Mouse (Mus musculus): ENCODE measurements at regions not wholly inside any gene's neighbourhood (a gene's known extent, or its start where the extent isn't known, plus 50 kb on each side); places are given as distances from the start of the nearest gene placed in this dataset.

DNA sequence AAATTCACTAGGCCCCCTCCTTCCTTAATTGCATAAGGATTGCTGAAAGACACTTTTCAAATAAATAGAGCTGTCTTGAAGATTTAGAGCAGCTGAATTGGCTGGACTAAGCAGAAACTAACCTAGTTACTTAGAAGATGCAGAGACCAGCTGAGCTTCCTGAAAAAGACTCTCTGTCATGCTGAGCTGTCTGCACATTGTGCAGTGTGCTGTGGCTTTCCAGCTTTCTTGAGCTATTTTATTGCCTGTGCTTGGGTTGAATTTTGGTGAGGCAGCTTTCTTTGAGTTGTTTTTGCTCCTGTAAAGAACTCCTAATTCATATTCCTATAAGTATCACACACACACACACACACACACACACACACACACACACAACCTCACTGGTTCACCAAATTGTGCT, 532.7 kb upstream of the Hs6st1 start:
- Histone ChIP-seq H3K27me3 (ENCODE audit: control insufficient read depth, insufficient read depth, low read length) (no peaks in the 10 kb centered on the region), H3K36me3 (ENCODE audit: control insufficient read depth, insufficient read depth, low read length) (no peaks in the 10 kb centered on the region), H3K4me1 (ENCODE audit: control insufficient read depth, insufficient read depth, low read length) (no peaks in the 10 kb centered on the region), H3K27ac (ENCODE audit: low read depth, low read length) (no peak overlapping the region), H3K4me3 (ENCODE audit: low read depth, low read length) (no peak overlapping the region), H3K9ac (ENCODE audit: low read length) (no peak overlapping the region), H3K9me3 (ENCODE audit: control insufficient read depth, low read length) (no peaks in the 10 kb centered on the region), H3K4me2 (no peak overlapping the region)
- DNase-seq (ENCODE audit: low spot score, missing footprints): no peak
- ATAC-seq (ENCODE audit: low FRiP score): no peak

GRCm38 (mm10) chr1:35536276-35536675, 531.9 kb upstream of the Hs6st1 start:
- Histone ChIP-seq H3K4me2 (no peak overlapping the region), H3K36me3 (ENCODE audit: control insufficient read depth, insufficient read depth, low read length) (no peaks in the 10 kb centered on the region), H3K4me3 (ENCODE audit: low read depth, low read length) (no peak overlapping the region), H3K4me1 (ENCODE audit: control insufficient read depth, insufficient read depth, low read length) (no peaks in the 10 kb centered on the region), H3K27me3 (ENCODE audit: control insufficient read depth, insufficient read depth, low read length) (no peaks in the 10 kb centered on the region), H3K9ac (ENCODE audit: low read length) (no peak overlapping the region), H3K27ac (ENCODE audit: low read depth, low read length) (no peak overlapping the region), H3K9me3 (ENCODE audit: control insufficient read depth, low read length) (no peaks in the 10 kb centered on the region)
- ATAC-seq (ENCODE audit: low FRiP score) (no peak), DNase-seq (ENCODE audit: low spot score, missing footprints) (no peak)
- WGBS: 87% methylated on average over 5 of the region's 5 CpGs

DNA sequence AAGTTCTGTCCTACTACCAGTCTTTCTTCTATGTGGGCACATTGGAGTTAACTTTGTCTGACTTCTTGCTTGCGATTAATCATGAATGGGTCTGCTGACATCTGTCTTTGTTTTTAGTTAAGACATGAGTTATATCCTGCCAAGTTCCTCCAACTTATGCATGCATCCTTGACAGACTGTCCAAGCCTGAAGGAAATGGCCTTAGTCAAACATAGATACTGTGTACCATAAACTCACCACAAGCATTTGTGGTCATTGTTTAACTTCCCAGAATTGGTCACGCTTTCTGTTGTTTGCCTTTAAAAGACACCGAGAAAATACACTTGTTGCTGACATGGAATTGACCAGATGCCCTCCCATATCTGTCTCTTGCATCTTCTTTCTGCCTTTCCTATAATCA, 519.4 kb upstream of the Hs6st1 start:
- H3K4me1 ChIP-seq (ENCODE audit: control insufficient read depth, insufficient read depth, low read length): no peaks in the 10 kb centered on the region
- WGBS: 92% methylated on average over 3 of the region's 3 CpGs

DNA sequence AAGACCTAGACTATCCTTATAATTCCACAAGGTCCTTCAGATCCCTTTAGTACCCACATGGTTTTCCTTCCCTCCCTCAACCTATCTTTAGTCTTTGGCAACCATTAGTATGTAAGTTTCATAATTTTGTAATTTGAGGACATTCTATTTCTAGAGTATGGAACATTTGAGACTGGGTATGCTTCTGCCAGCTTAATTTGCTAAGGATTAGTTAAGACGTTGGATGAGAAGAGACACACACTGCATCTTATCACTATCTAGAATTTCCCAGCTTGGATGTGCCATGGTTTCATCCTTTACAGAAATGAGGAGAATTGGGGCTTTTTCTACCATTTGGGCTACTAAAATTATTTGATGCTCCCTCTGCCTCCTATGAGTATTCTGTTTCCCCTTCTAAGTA, 516.7 kb upstream of the Hs6st1 start:
- DNase-seq (ENCODE audit: low spot score, missing footprints) (no peak), ATAC-seq (ENCODE audit: low FRiP score) (no peak)
- Histone ChIP-seq H3K27me3 (ENCODE audit: control insufficient read depth, insufficient read depth, low read length) (no peaks in the 10 kb centered on the region), H3K9me3 (ENCODE audit: control insufficient read depth, low read length) (no peaks in the 10 kb centered on the region), H3K4me2 (no peak overlapping the region), H3K4me1 (ENCODE audit: control insufficient read depth, insufficient read depth, low read length) (no peaks in the 10 kb centered on the region), H3K27ac (ENCODE audit: low read depth, low read length) (no peak overlapping the region), H3K9ac (ENCODE audit: low read length) (no peak overlapping the region), H3K4me3 (ENCODE audit: low read depth, low read length) (no peak overlapping the region), H3K36me3 (ENCODE audit: control insufficient read depth, insufficient read depth, low read length) (no peaks in the 10 kb centered on the region)
- 79% methylated on average over 1 of the region's 1 CpGs for WGBS

More for the DNA sequence above, 519.4 kb upstream of the Hs6st1 start:
- Histone ChIP-seq H3K27me3 (ENCODE audit: control insufficient read depth, insufficient read depth, low read length) (no peaks in the 10 kb centered on the region), H3K4me3 (ENCODE audit: low read depth, low read length) (no peak overlapping the region), H3K27ac (ENCODE audit: low read depth, low read length) (no peak overlapping the region), H3K9me3 (ENCODE audit: control insufficient read depth, low read length) (no peaks in the 10 kb centered on the region), H3K36me3 (ENCODE audit: control insufficient read depth, insufficient read depth, low read length) (no peaks in the 10 kb centered on the region), H3K9ac (ENCODE audit: low read length) (no peak overlapping the region), H3K4me2 (no peak overlapping the region)
- no peak for DNase-seq (ENCODE audit: low spot score, missing footprints)
- ATAC-seq (ENCODE audit: low FRiP score): no peak

- WGBS: 95% methylated on average over 4 of the region's 4 CpGs
- H3K9ac ChIP-seq (ENCODE audit: low read length): no peak overlapping the region
- no peaks in the 10 kb centered on the region for H3K4me1 ChIP-seq (ENCODE audit: control insufficient read depth, insufficient read depth, low read length)
- no peaks in the 10 kb centered on the region for H3K36me3 ChIP-seq (ENCODE audit: control insufficient read depth, insufficient read depth, low read length)
- DNase-seq (ENCODE audit: low spot score, missing footprints) (no peak), ATAC-seq (ENCODE audit: low FRiP score) (no peak)
- H3K4me3 ChIP-seq (ENCODE audit: low read depth, low read length): no peak overlapping the region
- no peaks in the 10 kb centered on the region for H3K27me3 ChIP-seq (ENCODE audit: control insufficient read depth, insufficient read depth, low read length)
- H3K9me3 ChIP-seq (ENCODE audit: control insufficient read depth, low read length): no peaks in the 10 kb centered on the region
- no peak overlapping the region for H3K4me2 ChIP-seq
- H3K27ac ChIP-seq (ENCODE audit: low read depth, low read length): no peak overlapping the region
These were observed 505.4 kb upstream of the Hs6st1 start for GRCm38 (mm10) chr1:35562786-35563185.

- Histone ChIP-seq H3K27me3 (ENCODE audit: control insufficient read depth, insufficient read depth, low read length) (no peaks in the 10 kb centered on the region), H3K36me3 (ENCODE audit: control insufficient read depth, insufficient read depth, low read length) (no peaks in the 10 kb centered on the region), H3K9me3 (ENCODE audit: control insufficient read depth, low read length) (no peaks in the 10 kb centered on the region), H3K27ac (ENCODE audit: low read depth, low read length) (no peak overlapping the region), H3K4me3 (ENCODE audit: low read depth, low read length) (no peak overlapping the region), H3K4me2 (no peak overlapping the region), H3K4me1 (ENCODE audit: control insufficient read depth, insufficient read depth, low read length) (no peaks in the 10 kb centered on the region; the same call in 1 of the 2 replicates), H3K9ac (ENCODE audit: low read length) (no peak overlapping the region)
- WGBS: 88% methylated on average over 1 of the region's 1 CpGs
- ATAC-seq (ENCODE audit: low FRiP score) (no peak), DNase-seq (ENCODE audit: low spot score, missing footprints) (no peak)
These were observed 493.0 kb upstream of the Hs6st1 start for GRCm38 (mm10) chr1:35575203-35575602.

GRCm38 (mm10) chr1:35579392-35579791, 488.8 kb upstream of the Hs6st1 start:
- Histone ChIP-seq H3K27ac (ENCODE audit: low read depth, low read length) (no peak overlapping the region), H3K27me3 (ENCODE audit: control insufficient read depth, insufficient read depth, low read length) (no peaks in the 10 kb centered on the region), H3K36me3 (ENCODE audit: control insufficient read depth, insufficient read depth, low read length) (no peaks in the 10 kb centered on the region), H3K9me3 (ENCODE audit: control insufficient read depth, low read length) (no peaks in the 10 kb centered on the region), H3K4me1 (ENCODE audit: control insufficient read depth, insufficient read depth, low read length) (no peaks in the 10 kb centered on the region; the same call in 1 of the 2 replicates), H3K4me2 (no peak overlapping the region), H3K4me3 (ENCODE audit: low read depth, low read length) (no peak overlapping the region), H3K9ac (ENCODE audit: low read length) (no peak overlapping the region)
- 71% methylated on average over 3 of the region's 3 CpGs for WGBS
- DNase-seq (ENCODE audit: low spot score, missing footprints) (no peak), ATAC-seq (ENCODE audit: low FRiP score) (no peak)

DNA sequence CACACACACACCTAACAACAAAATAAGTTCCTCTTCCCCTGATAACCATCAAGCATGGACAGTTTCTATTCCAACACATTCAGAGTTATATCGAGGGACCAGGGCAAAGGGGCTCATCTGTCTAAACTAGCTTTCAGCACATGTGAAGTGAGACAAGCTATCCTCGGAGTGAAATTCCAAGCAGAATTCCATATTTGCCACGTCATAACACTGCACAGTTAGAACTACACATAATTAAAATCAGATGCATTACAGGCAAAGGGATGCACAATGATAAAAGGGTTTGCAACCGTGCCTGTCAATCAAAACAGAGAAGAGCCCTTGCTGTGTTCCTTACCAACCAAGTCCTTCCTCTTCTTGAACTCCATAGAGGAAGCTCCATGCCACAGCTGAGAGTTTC, 488.2 kb upstream of the Hs6st1 start:
- H3K4me3 ChIP-seq (ENCODE audit: low read depth, low read length): no peak overlapping the region

GRCm38 (mm10) chr1:35580474-35580873, 487.7 kb upstream of the Hs6st1 start:
- no peak for ATAC-seq (ENCODE audit: low FRiP score)
- Histone ChIP-seq H3K27ac (ENCODE audit: low read depth, low read length) (no peak overlapping the region), H3K36me3 (ENCODE audit: control insufficient read depth, insufficient read depth, low read length) (no peaks in the 10 kb centered on the region), H3K9me3 (ENCODE audit: control insufficient read depth, low read length) (no peaks in the 10 kb centered on the region), H3K4me3 (ENCODE audit: low read depth, low read length) (no peak overlapping the region), H3K27me3 (ENCODE audit: control insufficient read depth, insufficient read depth, low read length) (no peaks in the 10 kb centered on the region), H3K9ac (ENCODE audit: low read length) (no peak overlapping the region), H3K4me2 (no peak overlapping the region), H3K4me1 (ENCODE audit: control insufficient read depth, insufficient read depth, low read length) (no peaks in the 10 kb centered on the region; the same call in 1 of the 2 replicates)
- 71% methylated on average over 3 of the region's 3 CpGs for WGBS
- DNase-seq (ENCODE audit: low spot score, missing footprints): no peak

More for the DNA sequence above, 488.2 kb upstream of the Hs6st1 start:
- Histone ChIP-seq H3K9me3 (ENCODE audit: control insufficient read depth, low read length) (no peaks in the 10 kb centered on the region), H3K27ac (ENCODE audit: low read depth, low read length) (no peak overlapping the region), H3K36me3 (ENCODE audit: control insufficient read depth, insufficient read depth, low read length) (no peaks in the 10 kb centered on the region), H3K9ac (ENCODE audit: low read length) (no peak overlapping the region), H3K27me3 (ENCODE audit: control insufficient read depth, insufficient read depth, low read length) (no peaks in the 10 kb centered on the region), H3K4me1 (ENCODE audit: control insufficient read depth, insufficient read depth, low read length) (no peaks in the 10 kb centered on the region; the same call in 1 of the 2 replicates), H3K4me2 (no peak overlapping the region)
- no peak for ATAC-seq (ENCODE audit: low FRiP score)
- no peak for DNase-seq (ENCODE audit: low spot score, missing footprints)
- 81% methylated on average over 4 of the region's 4 CpGs for WGBS

- Histone ChIP-seq H3K4me2 (no peak overlapping the region), H3K4me3 (ENCODE audit: low read depth, low read length) (no peak overlapping the region), H3K27me3 (ENCODE audit: control insufficient read depth, insufficient read depth, low read length) (no peaks in the 10 kb centered on the region), H3K9me3 (ENCODE audit: control insufficient read depth, low read length) (no peaks in the 10 kb centered on the region), H3K9ac (ENCODE audit: low read length) (no peak overlapping the region), H3K27ac (ENCODE audit: low read depth, low read length) (no peak overlapping the region), H3K36me3 (ENCODE audit: control insufficient read depth, insufficient read depth, low read length) (no peaks in the 10 kb centered on the region), H3K4me1 (ENCODE audit: control insufficient read depth, insufficient read depth, low read length) (no peaks in the 10 kb centered on the region)
- 78% methylated on average over 2 of the region's 2 CpGs for WGBS
- DNase-seq (ENCODE audit: low spot score, missing footprints) (no peak), ATAC-seq (ENCODE audit: low FRiP score) (no peak)
These were observed 480.3 kb upstream of the Hs6st1 start for GRCm38 (mm10) chr1:35587900-35588299.
